Comparison of ENCODE assay signal across 8 mouse cellular contexts in genomic region chr11:94601321-94602281, GRCm38 (mm10). TPM values are rescaled to one million over a fixed set of nuclear protein-coding genes. Genes with fewer than 3 reads are reported as not detected.
A peak's percentile ranks its signal among the peaks of the same experiment; 100 is the strongest.
DNase-seq lines count a peak whose midpoint lies in the region; TF ChIP-seq lines count a peak whose summit lies in the region.

Gene Acsf2 (minus strand): TSS chr11:94601871.

- TF ChIP-seq CTCF in left cerebral cortex, adult 2 months (IDR thresholded peaks at IDR 0.05): no peak

- H3K4me3 ChIP-seq in left cerebral cortex, adult 2 months: peak within 1 kb of the TSS; percentile 43
- H3K4me3 ChIP-seq in macrophage (ENCODE audit: inconsistent target): peak within 1 kb of the TSS; percentile 34

- H3K27ac ChIP-seq in left cerebral cortex, adult 2 months: peak within 1 kb of the TSS; percentile 24
- H3K27ac ChIP-seq in macrophage: no peak within 1 kb of the TSS

- 3% methylated on average over 47 of the region's 52 CpGs for WGBS in macrophage (ENCODE audit: missing documents)

- no peaks in the 10 kb centered on the region for H3K79me2 ChIP-seq in macrophage (ENCODE audit: inconsistent target)

- peak; percentile 89 for DNase-seq in NIH3T3 (ENCODE audit: low read depth)
- peak; percentile 28 to 56 for DNase-seq in cerebellum, postnatal 25 days
- DNase-seq in gastrocnemius, postnatal 25 days: peak; percentile 88
- peak; percentile 84 for DNase-seq in induced T-regulatory cell, adult 2 months (ENCODE audit: low read depth)
- DNase-seq in left cerebral cortex, adult 2 months (ENCODE audit: extremely low spot score in 1 of 2, low spot score in 2 of 2): peak; percentile 31 to 56
- DNase-seq in right cerebral cortex, postnatal 10 days (ENCODE audit: low spot score in 2 of 2): peak; percentile 68 to 75
- DNase-seq in urinary bladder, postnatal 14 days (ENCODE audit: low spot score): peak; percentile 87

- no peaks in the 10 kb centered on the region for H3K36me3 ChIP-seq in macrophage (ENCODE audit: inconsistent target)

- intact Hi-C loops in left cerebral cortex, adult 2 months (cut with DNase I): loop anchor here (5.0 kb wide), 1 partner anchor 34 kb away; the partner anchor contains the start of gene Chad

RNA-seq across cellular contexts. Expression of gene Acsf2, which starts in this region (rescaled TPM):
- 1 to 10 TPM; 1.6 to 3.3 TPM for total RNA-seq in gastrocnemius, postnatal 25 days (2021)
- 10 to 100 TPM; 14.3 to 14.4 TPM for total RNA-seq in left cerebral cortex, adult 2 months (2021)
- total RNA-seq in macrophage (2018; cell fraction: chromatin; rRNA removed): 10 to 100 TPM in 25 of 26 experiments, 1 to 10 TPM in 1; 8.6 to 62.4 (median 25.9) TPM
- total RNA-seq in macrophage (2018; cell fraction: cytosol; rRNA removed): 10 to 100 TPM in 20 of 26 experiments, 1 to 10 TPM in 6; 7.4 to 22.5 (median 12.7) TPM
- 10 to 100 TPM in 21 of 26 experiments, 1 to 10 TPM in 5; 5.9 to 36.5 (median 16.7) TPM for total RNA-seq in macrophage (2018; cell fraction: nucleus; rRNA removed)
- polyA plus RNA-seq in macrophage (2018): 8.6 to 26.2 TPM (median 15.8 TPM) in 3 replicates
